Mouse (Mus musculus) small intestine, adult 2 months (tissue): Measurements from ENCODE around the gene Gm10203.

Experiments used
- CTCF ChIP-seq: fragments of 200-500 bp; IDR thresholded peaks from 2 replicates; pipeline ENCODE4 v1.5.1; 2012; ENCODE audit warnings: low read depth, mild to moderate bottlenecking, control low read depth, inconsistent platforms, low read length, moderate library complexity, mixed read lengths; ENCODE audit not compliant: insufficient replicate concordance, insufficient read length; ENCODE audit errors: extremely low read depth
- POLR2A ChIP-seq: fragments of 200-500 bp; IDR thresholded peaks from 2 replicates; pipeline ENCODE4 v1.6.1; 2012; ENCODE audit warnings: low read depth, mild to moderate bottlenecking, control low read depth, inconsistent platforms, low read length, moderate library complexity

GRCm38 (mm10) chr6:149126675-149127074 lies 3.3 kb upstream of the Gm10203 start:
- TF ChIP-seq CTCF (peak; percentile 11; the same call in 1 of the 2 replicates), POLR2A (no peak)
